Mouse (Mus musculus): ENCODE measurements around the gene Slc37a3. TPM values are rescaled to one million over a fixed set of nuclear protein-coding genes. Genes with fewer than 3 reads are reported as not detected.
"Not testable (repeated sequence)": the region's sequence is repeated elsewhere in the genome, so short reads cannot be mapped to it uniquely, and the experiment has no call there.

The Slc37a3 gene
- total RNA-seq, 2 experiments from 2014 or later: 0.83 to 10.9 TPM

DNA sequence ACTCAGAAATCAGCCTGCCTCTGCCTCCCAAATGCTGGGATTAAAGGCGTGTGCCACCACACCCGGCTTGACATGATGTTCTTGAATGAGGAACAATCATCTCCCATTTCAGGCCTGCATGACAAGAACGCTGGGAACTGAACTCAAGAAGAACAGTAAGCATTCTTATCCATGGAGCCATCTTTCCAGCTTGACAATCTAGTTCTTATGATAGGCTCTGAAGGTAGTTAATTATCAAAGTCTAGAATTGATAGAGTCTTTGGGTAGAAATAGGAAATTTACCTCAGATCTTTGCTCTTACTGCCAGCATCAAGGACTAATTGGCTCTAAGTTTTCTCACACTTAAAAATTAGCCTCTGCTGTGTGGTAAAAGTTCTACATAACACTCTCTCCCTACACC is 2.8 kb upstream of the Slc37a3 start:
- no peak for ATAC-seq (replicated peaks; ENCODE audit: low FRiP score, poor library complexity, severe bottlenecking)

DNA sequence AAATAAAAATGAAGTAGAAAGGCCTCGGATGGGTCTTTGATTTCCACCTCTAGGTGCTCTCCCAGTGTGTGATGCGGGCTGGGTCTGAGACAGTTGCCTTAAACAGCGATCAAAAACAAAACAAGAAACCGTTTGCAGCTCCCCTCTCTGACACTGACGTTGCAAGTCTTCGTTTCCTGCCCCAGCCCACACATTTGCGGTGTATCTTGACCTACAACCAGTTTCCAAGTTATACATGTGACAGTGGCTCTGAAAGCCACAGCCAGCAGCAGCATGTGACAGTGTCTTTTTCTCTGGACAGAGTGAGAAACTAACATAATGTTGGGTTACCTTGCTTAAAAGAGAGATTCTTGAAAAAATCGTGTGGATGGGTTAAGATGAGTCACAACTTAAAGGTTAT is 2.3 kb upstream of the Slc37a3 start:
- no peak for ATAC-seq (replicated peaks; ENCODE audit: low FRiP score, poor library complexity, severe bottlenecking)

DNA sequence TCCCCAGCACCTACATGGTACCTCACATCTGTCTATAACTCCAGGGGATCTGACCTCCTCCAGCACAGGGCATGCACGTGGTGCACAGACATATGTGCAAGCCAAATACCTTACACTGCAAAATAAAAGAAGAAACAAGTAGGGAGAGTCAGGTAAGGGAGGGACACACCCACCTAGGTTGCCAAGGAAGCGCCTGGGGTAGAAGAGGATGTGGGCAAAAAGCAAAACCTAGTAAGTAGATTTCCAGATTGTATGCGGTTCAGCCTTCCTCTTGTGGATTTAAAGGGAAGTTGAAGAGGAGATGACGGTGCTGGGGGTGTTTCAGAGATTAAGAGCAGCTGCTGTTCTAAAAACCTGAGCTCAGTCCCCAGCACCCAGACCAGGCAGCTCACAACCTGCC is 1.7 kb upstream of the Slc37a3 start:
- ATAC-seq (replicated peaks; ENCODE audit: low FRiP score, poor library complexity, severe bottlenecking): no peak

DNA sequence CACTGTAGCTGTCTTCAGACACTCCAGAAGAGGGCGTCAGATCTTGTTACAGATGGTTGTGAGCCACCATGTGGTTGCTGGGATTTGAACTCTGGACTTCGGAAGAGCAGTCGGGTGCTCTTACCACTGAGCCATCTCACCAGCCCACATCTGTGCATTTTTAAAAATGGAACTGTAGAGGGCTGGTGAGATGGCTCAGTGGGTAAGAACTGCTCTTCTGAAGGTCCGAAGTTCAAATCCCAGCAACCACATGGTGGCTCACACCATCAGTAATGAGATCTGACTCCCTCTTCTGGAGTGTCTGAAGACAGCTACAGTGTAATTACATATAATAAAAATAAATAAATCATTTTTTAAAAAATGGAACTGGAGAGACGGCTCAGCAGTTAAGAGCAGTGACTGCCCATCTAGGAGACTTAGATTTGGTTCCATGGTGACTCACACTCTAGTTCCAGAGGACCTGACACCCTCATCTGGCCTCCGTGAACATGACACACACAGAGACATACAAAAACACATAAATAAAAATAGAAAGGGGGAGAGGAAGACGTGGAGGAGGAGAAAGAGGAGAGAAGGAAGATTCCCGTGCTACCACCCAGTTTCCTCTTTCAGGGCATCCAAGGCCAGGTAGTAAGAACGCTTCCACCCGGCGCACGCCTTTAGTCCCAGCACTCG is 823 bp upstream of the Slc37a3 start:
- ATAC-seq (replicated peaks; ENCODE audit: low FRiP score, poor library complexity, severe bottlenecking): not testable (repeated sequence)

DNA sequence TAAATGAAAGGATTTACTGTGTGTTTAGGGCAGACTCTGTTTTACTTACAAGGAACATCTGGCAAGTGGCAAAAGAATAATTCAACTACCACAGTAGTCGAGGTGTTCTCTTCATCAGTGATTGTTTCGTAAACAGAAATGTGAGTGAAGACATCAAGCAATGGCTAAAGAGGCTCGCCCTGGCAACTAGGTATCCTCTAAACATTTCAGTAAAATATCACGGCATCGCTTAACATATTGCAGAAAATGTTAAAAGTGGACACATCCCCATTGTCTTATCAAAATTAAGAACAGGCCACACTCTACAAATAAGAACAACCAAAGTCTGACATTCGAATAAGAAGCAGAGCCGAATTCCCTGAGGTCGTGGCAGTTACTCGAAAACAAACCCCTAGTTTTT is 700 bp downstream of the Slc37a3 start:
- ATAC-seq (replicated peaks; ENCODE audit: low FRiP score, poor library complexity, severe bottlenecking): no peak

DNA sequence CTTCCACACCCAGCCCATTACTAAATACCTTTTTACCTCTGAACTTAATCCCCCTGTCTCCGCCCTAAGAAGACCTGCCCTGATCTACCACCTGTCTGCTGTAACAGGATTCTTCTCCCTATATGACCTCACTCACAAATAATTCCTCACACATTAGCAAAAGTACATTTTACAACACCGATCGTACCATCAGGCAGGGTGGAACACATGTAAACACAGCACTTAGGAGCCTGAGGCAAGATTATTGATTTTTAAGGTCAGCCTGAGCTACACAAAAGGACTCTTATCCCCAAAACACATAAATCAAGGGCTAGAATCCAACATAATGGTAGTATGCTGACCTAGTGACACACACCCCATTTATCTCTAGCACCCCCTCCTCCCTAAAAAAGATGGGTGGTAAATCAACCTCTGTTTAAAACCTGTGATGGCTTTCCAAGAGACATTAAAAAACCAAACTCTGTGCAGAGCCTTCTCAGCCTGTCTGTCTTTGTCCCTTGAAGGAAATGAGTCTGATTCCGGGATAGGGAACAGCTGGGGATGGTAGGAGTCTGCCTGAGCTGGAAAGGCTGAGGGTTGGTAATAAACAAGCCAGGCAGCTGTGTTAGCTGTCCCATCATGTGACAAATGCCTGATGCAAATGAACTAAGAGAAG is 4.0 kb downstream of the Slc37a3 start:
- ATAC-seq (replicated peaks; ENCODE audit: low FRiP score, poor library complexity, severe bottlenecking): no peak

DNA sequence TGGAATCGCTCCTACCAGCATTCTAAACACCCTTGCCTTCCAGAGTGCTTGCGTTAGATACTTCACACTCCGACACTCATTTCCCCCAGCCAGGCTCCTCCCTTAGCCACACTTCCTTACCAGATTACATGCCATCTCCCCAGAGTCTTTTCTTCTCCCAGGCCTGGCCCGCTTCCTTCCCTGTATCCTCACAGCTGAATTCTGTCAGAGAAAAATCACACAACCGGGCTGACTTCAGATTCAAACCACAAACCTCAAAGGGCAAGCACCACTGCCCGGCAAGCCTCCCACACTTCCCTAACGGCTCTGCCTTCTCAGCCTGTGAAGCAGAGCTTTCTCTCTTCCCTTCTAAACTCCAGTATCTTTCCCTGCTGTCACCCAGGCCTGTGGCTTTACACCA is 4.7 kb downstream of the Slc37a3 start:
- ATAC-seq (replicated peaks; ENCODE audit: low FRiP score, poor library complexity, severe bottlenecking): no peak

DNA sequence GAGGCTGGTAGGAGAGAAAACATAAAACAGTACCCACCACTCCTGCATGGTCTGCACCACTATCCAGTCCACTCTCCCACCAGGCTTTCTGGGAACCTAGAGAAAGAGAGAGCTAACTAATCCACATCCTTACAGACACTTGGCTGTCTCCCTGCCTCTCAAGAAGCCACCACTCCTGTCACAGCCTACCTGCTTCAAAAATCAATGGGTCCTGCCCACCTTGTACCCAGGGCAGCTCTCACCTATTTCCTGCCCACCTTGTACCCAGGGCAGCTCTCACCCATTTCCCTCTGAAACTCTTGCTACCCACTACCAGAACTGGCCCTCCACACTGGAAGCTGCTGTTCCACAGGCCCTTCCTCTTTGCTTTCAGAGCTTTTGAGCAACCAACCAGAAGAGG is 5.4 kb downstream of the Slc37a3 start:
- ATAC-seq (replicated peaks; ENCODE audit: low FRiP score, poor library complexity, severe bottlenecking): no peak

DNA sequence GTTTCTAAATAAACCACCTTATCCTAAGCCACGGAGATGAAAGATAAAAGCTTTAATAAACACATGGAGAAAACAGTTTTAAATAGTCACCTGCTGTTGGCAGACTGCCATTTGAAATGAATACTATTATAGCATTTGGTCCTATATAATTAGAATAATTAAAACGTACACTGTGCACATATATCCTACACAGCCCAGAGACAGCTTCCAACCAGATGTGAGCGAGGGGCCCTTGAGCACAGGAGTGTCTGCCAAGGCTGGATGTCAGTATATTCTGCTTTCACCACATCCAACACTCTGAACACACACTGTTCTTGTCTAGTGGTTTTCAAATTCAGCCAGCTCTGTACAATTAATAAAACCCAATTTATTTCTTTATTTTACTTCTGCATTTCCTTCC is 7.8 kb downstream of the Slc37a3 start:
- ATAC-seq (replicated peaks; ENCODE audit: low FRiP score, poor library complexity, severe bottlenecking): no peak

DNA sequence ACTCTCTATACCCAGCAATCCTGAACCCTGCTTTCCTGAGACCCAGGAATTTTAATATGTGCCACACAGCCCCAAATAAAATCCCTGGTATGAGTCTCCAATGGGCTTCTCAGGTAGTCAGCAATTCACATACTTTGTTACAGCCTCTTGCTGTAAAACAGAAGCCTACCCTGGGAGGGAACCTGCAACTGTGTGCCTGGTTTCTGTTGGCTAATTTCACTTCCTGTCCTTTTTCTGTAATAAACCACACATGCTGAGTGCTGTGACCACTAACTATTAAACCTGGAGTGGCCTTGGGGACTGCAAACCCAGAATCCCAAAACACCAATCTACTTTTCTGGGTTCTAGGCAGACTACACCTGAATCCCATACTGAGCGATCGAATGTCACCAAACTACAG is 14.8 kb downstream of the Slc37a3 start:
- ATAC-seq (replicated peaks; ENCODE audit: low FRiP score, poor library complexity, severe bottlenecking): no peak

DNA sequence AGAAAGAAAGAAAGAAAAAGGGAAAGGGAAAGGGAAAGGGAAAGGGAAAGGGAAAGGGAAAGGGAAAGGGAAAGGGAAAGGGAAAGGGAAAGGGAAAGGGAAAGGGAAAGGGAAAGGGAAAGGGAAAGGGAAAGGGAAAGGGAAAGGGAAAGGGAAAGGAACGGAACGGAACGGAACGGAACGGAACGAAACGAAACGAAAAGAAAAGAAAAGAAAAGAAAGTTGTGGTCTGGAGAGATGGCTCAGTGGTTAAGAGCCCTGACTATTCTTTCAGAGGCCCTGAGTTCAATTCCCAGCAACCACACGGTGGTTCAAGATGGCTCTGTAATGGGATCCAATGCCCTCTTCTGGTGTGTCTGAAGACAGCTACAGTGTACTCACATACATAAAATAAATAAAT is 18.3 kb downstream of the Slc37a3 start:
- not testable (repeated sequence) for ATAC-seq (replicated peaks; ENCODE audit: low FRiP score, poor library complexity, severe bottlenecking)

DNA sequence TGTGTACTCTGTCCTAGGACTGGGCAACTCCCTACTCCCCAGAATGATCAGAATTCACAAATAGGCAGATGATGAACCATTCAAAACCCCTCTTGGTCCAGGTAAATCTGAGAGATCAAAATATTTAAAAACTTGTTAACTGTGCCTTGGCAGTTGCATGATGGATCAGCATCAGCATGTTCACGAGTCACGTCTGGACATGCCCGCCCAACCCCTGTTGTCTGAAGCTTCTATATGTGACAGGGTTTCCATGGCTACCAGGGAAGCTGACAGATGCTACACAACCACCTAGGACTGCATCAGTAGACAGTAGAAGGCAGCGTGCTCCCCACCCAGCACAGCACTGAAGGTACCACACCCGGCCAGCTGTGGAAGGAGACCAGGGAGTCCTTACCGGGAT is 28.5 kb downstream of the Slc37a3 start:
- no peak for ATAC-seq (replicated peaks; ENCODE audit: low FRiP score, poor library complexity, severe bottlenecking)

DNA sequence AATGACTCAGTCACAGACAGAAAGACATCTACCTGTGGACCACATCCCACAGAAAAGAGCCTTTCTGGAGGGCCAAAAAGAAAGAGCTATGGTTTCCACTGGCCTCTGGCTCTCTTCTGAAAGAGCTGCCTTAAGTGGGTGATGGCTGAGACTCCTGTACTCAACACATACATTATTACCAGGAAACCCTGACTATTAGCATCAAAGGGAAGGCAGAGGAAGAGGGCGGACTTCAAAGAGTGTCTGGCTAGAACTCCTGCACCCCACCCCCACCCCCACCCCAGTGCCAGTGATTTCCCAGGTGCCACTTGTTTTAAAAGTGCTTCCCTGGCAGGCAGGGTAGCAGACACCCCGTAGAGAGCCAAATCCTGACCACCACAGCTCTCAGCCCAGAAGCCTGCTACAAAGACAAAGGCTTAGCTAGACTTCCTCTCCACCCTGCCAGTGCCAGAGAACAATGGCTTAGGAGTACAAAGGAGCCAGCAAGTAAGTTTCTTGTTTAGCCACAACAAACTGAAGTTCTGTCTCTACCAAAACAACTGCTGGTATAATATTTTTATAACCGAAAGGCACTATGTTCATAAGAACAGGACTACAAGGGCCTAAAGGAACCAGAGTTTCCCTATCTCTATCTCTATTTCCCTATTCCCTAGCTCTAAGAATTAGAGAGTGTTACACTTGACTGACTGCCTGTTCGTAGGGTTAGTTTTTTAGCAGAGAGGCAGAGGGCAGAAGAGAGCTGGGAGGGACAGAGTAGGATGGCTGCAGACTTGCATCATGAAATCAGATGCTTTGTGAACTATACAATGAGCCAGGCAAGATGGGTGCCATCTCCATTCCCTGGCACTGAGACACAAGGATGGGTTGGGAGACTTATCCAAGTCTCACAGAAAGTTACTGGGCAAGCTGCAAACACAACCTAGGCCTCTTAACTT is 29.3 kb downstream of the Slc37a3 start:
- no peak for ATAC-seq (replicated peaks; ENCODE audit: low FRiP score, poor library complexity, severe bottlenecking)

DNA sequence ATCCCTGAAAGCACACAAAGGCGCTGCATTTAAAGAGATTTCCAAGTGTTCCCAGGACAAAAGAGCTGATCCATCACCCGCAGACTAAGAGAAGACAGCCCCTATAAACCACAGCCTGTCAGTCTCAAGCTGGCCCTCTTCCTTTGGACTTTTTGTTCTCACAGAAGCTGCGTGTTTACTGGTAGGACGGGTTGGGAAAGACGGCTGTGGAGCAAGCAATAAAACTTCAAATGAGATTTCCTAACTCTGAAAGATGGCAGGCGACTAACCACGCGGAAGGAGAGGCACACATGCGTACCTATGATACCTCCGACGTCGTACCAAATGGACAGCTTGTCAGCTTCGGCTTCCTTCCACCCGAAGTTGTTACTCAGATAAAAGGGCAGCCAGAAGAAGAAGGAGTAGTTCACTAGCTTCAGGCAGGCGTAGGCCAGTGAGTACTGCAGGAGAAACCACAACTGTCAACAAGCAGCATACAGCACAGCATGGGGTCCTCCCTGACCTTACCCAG is 30.4 kb downstream of the Slc37a3 start:
- no peak for ATAC-seq (replicated peaks; ENCODE audit: low FRiP score, poor library complexity, severe bottlenecking)

DNA sequence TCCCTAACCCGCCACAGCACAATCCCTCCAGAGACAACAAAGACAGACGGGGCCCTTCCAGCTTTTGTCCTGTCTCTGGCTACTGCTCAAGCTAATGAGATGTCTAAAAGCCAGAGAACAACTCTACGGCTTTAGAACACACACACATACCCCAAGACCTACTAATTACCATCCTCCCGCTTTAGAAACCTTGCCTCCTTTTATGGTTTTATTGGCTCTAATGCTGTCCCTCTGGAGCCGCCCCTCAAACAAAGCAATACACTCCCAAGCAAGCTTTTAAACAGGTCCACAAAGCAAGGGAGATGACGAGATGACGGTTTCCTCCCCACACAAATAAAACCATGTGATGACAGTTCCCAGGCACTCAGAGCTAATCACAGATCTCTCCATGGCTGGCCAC is 32.0 kb downstream of the Slc37a3 start:
- no peak for ATAC-seq (replicated peaks; ENCODE audit: low FRiP score, poor library complexity, severe bottlenecking)

DNA sequence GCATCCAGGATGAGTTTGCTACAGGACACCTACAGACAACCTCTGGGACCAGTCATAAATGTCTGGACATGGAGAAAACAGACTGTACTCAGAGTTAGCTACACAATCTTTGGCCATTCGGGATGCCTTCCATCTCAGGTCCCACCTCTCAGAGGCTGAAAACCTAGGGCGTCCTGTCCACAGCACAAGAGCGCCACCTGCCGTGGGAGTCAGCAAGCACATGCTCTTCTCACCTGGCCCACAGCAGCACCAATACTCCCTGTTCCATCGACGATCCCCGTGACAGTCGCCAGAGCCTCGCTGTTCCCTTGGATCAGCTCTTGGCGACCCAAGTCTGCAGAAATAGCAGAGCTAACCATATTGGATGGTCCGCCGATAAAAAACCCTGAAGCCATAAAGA is 33.5 kb downstream of the Slc37a3 start:
- peak; percentile 73 for ATAC-seq (replicated peaks; ENCODE audit: low FRiP score, poor library complexity, severe bottlenecking)

DNA sequence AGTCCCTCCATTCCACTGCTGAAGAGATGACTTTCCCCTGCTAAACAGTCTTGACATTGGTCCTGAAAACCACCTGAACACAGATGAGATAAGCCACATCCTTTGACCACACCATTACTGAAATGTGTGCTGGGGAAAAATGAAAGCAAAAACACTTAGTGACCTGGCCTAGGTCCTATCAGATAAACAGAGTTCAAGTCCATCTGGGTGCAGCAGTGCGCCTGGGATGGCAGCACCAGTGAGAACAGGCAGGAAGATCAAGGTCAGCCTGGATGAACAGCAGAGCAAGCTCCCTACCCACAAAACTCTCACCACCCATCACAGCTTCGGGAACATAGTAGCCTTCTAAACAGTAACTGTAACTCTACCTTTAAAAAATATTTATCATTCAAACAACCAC is 35.7 kb downstream of the Slc37a3 start:
- ATAC-seq (replicated peaks; ENCODE audit: low FRiP score, poor library complexity, severe bottlenecking): no peak

DNA sequence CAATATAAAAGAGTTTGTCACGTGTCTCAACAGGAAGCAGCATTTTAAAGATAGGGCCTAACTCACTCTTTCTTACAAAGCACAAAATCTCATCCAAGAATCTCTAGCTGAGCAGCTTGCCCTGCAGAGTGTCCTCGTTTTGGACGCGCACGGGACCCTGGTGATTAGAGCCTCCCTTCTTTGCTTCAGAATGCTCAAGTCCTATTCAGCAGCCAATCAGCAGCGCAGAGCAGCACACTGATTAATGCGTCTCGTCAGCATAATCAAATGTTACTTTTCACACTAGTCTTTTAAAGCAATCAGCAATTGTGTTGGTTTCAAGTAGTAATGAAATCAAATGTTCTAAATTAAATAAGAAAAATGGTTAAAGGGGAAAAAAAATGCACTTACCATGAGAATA is 39.1 kb downstream of the Slc37a3 start:
- no peak for ATAC-seq (replicated peaks; ENCODE audit: low FRiP score, poor library complexity, severe bottlenecking)

DNA sequence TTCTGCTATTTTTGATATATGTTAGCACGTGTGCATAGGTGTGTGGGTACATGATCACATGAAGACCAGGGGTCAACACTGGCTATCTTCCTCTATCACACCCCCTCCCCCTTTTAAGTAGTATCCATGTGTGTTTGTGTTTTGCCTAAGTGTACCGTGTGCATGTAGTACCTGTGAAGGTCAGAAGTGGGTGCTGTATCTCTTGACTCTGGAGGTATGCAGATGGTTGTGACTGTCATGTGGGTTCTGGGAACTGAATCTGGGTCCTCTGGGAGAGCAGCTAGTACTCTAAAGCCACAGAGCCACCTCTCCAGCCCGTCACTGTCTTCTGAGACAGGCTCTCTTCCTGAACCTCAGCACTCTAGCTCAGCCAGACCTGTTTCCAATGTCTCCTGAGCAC is 42.6 kb downstream of the Slc37a3 start:
- no peak for ATAC-seq (replicated peaks; ENCODE audit: low FRiP score, poor library complexity, severe bottlenecking)

DNA sequence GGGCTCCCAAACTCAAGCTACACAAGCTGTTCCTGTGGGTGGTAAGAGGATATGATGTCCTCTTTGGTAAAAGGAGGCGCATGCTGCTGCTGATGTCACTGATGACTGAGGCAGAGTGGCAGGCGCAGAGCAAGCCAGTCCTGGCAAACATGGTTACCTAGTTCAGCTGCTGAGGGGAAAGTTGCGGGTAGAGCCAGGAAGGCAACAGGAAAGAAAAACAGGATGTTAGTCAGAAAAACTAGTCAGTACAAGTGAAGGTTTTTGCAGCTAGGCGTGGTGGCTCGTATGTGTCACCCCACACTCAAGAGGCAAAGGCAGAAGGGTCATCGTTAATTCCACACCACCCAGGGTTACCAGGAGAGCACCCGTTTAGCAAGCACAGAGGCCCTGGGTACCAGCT is 43.3 kb downstream of the Slc37a3 start:
- no peak for ATAC-seq (replicated peaks; ENCODE audit: low FRiP score, poor library complexity, severe bottlenecking)

Measured in erythroid progenitor cell, adult 5-6 weeks (primary cell).